9 mouse cellular contexts compared by ENCODE assay signal in the genomic region with DNA sequence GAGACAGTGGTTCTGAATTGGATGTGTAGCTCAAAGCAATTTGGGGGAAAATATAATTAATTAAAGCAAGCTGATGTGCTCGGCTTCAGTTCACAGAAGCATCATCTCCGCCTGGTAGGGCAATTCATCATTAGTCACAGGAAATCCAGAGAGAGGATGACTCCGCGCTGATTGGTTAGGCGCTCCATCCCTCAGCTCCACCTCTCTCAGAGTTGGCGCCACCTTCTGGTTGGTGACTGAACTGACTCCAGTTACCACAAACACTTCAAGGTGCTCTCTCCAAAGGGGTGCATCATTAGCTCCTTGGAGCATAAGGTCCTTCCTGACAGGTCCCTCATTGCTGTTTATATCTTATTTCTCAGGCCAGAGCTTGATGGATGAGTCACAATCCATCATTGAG. TPM values are rescaled to one million over a fixed set of nuclear protein-coding genes. Genes with fewer than 3 reads are reported as not detected.
DNase-seq lines count a peak whose midpoint lies in the region; ATAC-seq and TF ChIP-seq lines count a peak whose summit lies in the region.
"Had no signal": no experiment of that assay in that cellular context is flagged by ENCODE, and none has a peak within 500 bp of the region (broad histone marks: within the 10 kb centered on the region; RNA-seq: fewer than 3 reads in every experiment).

No protein-coding gene starts in this region.

- no peaks in the 10 kb centered on the region for H3K4me1 ChIP-seq in limb, embryonic 10.5 days
- H3K4me1 ChIP-seq in spleen, adult 2 months (ENCODE audit: control insufficient read depth, insufficient read depth, insufficient read length) = no peaks in the 10 kb centered on the region
- no peaks in the 10 kb centered on the region for H3K4me1 ChIP-seq in hindbrain, embryonic 16.5 days (ENCODE audit: control insufficient read depth, insufficient read depth, low read depth, low read length)
- H3K4me1 ChIP-seq: limb, embryonic 15.5 days had no signal

- no peak overlapping the region for H3K9ac ChIP-seq in hindbrain, embryonic 16.5 days (ENCODE audit: low read depth, low read length)
- H3K9ac ChIP-seq: limb, embryonic 15.5 days had no signal

- H3K27me3 ChIP-seq in limb, embryonic 10.5 days (ENCODE audit: low read depth, poor library complexity, severe bottlenecking) = no peaks in the 10 kb centered on the region
- no peaks in the 10 kb centered on the region for H3K27me3 ChIP-seq in spleen, adult 2 months (ENCODE audit: control insufficient read depth, insufficient read depth, low read length)
- no peaks in the 10 kb centered on the region for H3K27me3 ChIP-seq in hindbrain, embryonic 16.5 days (replicated peaks; ENCODE audit: control insufficient read depth, insufficient read depth, low read length)
- H3K27me3 ChIP-seq: limb, embryonic 15.5 days had no signal

- TF ChIP-seq CTCF in spleen, adult 2 months (IDR thresholded peaks at IDR 0.05; ENCODE audit: extremely low read depth, insufficient read depth, insufficient read length, insufficient replicate concordance) = peak; percentile 75; the same call in 1 of the 2 replicates

- H3K27ac ChIP-seq in limb, embryonic 10.5 days = no peak overlapping the region
- H3K27ac ChIP-seq in spleen, adult 2 months (ENCODE audit: insufficient read depth, low read length) = no peak overlapping the region
- no peak overlapping the region for H3K27ac ChIP-seq in hindbrain, embryonic 16.5 days (ENCODE audit: low read depth, low read length)
- H3K27ac ChIP-seq: limb, embryonic 15.5 days had no signal

- peak; percentile 21 for DNase-seq in layer of hippocampus, adult 11-12 months (ENCODE audit: low spot score)
- no peak for DNase-seq in layer of hippocampus, postnatal 14 days (ENCODE audit: low spot score in 2 of 2)
- peak; percentile 81 for DNase-seq in R1 (ENCODE audit: low read depth, low spot score)
- peak; percentile 32 for DNase-seq in limb, embryonic 10.5 days (ENCODE audit: low spot score)
- peak; percentile 36 to 68 for DNase-seq in spleen, adult 2 months (ENCODE audit: low read depth in 1 of 2, low spot score in 2 of 2)
- no peak for DNase-seq in right cerebral cortex, adult 2 months (ENCODE audit: low spot score in 2 of 2)

- no peak overlapping the region for H3K4me3 ChIP-seq in limb, embryonic 10.5 days
- no peak overlapping the region for H3K4me3 ChIP-seq in spleen, adult 2 months (ENCODE audit: extremely low read depth, insufficient read depth, insufficient read length)
- no peak overlapping the region for H3K4me3 ChIP-seq in hindbrain, embryonic 16.5 days (ENCODE audit: low read length)
- H3K4me3 ChIP-seq: limb, embryonic 15.5 days had no signal

- H3K4me2 ChIP-seq in hindbrain, embryonic 16.5 days (ENCODE audit: low read length) = no peak overlapping the region
- H3K4me2 ChIP-seq: limb, embryonic 15.5 days had no signal

- ATAC-seq in erythroblast, adult 5-6 weeks (replicated peaks; ENCODE audit: low FRiP score, poor library complexity, severe bottlenecking) = peak; percentile 67; the same call in 1 of the 2 replicates
- no peak for ATAC-seq in hindbrain, embryonic 16.5 days

- H3K36me3 ChIP-seq in limb, embryonic 10.5 days = no peaks in the 10 kb centered on the region
- no peaks in the 10 kb centered on the region for H3K36me3 ChIP-seq in spleen, adult 2 months (ENCODE audit: control insufficient read depth, insufficient read depth, low read length)
- H3K36me3 ChIP-seq in hindbrain, embryonic 16.5 days (ENCODE audit: control insufficient read depth, insufficient read depth, low read length) = no peaks in the 10 kb centered on the region
- H3K36me3 ChIP-seq: limb, embryonic 15.5 days had no signal

- no peaks in the 10 kb centered on the region for H3K9me3 ChIP-seq in limb, embryonic 10.5 days (replicated peaks)
- no peaks in the 10 kb centered on the region for H3K9me3 ChIP-seq in hindbrain, embryonic 16.5 days (ENCODE audit: control insufficient read depth, low read length)
- H3K9me3 ChIP-seq: limb, embryonic 15.5 days had no signal

- no peak for TF ChIP-seq POLR2A in spleen, adult 2 months (IDR thresholded peaks at IDR 0.05; ENCODE audit: low read depth, low read length)

- WGBS in limb, embryonic 10.5 days = 59% methylated on average over 6 of the region's 6 CpGs
- 14% methylated on average over 6 of the region's 6 CpGs for WGBS in spleen, adult 2 months
- WGBS in hindbrain, embryonic 16.5 days = 53% methylated on average over 6 of the region's 6 CpGs

RNA-seq across cellular contexts. Expression of a gene that starts 25.6 kb away (rescaled TPM):
- total RNA-seq in layer of hippocampus, postnatal 14 days (2021) = 1 to 10 TPM in 1 of 2 experiments, under 1 TPM in 1; 0.99 to 1.1 TPM
- total RNA-seq in erythroblast, adult 5-6 weeks (2015; ENCODE audit: low replicate concordance) = not detected in 2 replicates
- not detected in 2 replicates for total RNA-seq in erythroblast, adult 5-6 weeks (2017; ENCODE audit: low replicate concordance)
- not detected in 2 replicates for polyA plus RNA-seq in limb, embryonic 10.5 days (2016; fragmentation: Nextera tagmentation; extraction: Ambion mirVana)
- polyA plus RNA-seq in spleen, adult 2 months (2012; rRNA removed) = not detected in 2 replicates
- polyA plus RNA-seq in hindbrain, embryonic 16.5 days (2015; fragmentation: Nextera tagmentation; extraction: Ambion mirVana) = 0.59 and 0.71 TPM in 2 replicates
- polyA plus RNA-seq: limb, embryonic 15.5 days had no signal

RNA-seq across cellular contexts. Expression of a gene that starts 28.7 kb away (rescaled TPM):
- 1 to 10 TPM in 1 of 2 experiments, under 1 TPM in 1; 0.81 to 1.2 TPM for total RNA-seq in layer of hippocampus, postnatal 14 days (2021)
- total RNA-seq in erythroblast, adult 5-6 weeks (2015; ENCODE audit: low replicate concordance) = 3.3 TPM in 1 of 2 replicates, not detected in the other
- total RNA-seq in erythroblast, adult 5-6 weeks (2017; ENCODE audit: low replicate concordance) = 0.84 TPM in 1 of 2 replicates, not detected in the other
- not detected in 2 replicates for polyA plus RNA-seq in limb, embryonic 10.5 days (2016; fragmentation: Nextera tagmentation; extraction: Ambion mirVana)
- 1.6 and 1.7 TPM in 2 replicates for polyA plus RNA-seq in spleen, adult 2 months (2012; rRNA removed)
- 0.10 and 0.15 TPM in 2 replicates for polyA plus RNA-seq in hindbrain, embryonic 16.5 days (2015; fragmentation: Nextera tagmentation; extraction: Ambion mirVana)

Comparison
In these comparisons a context has a peak if more than half of its experiments do, and no peak if none do; other contexts are left out.
1. DNase-seq: peak in layer of hippocampus, adult 11-12 months (single experiment), R1 (single experiment), limb, embryonic 10.5 days (single experiment) and spleen, adult 2 months (2 of 2); none in layer of hippocampus, postnatal 14 days (0 of 2) and right cerebral cortex, adult 2 months (0 of 2).